Mouse (Mus musculus): ENCODE measurements around the gene Hspa1a. TPM values are rescaled to one million over a fixed set of nuclear protein-coding genes. Genes with fewer than 3 reads are reported as not detected.
"Not testable (repeated sequence)": the region's sequence is repeated elsewhere in the genome, so short reads cannot be mapped to it uniquely, and the experiment has no call there.

Hspa1a gene
- total RNA-seq, 2 experiments from 2014 or later = 3.1 to 5.2 TPM

GRCm38 (mm10) chr17:34951636-34952377 is 20.1 kb downstream of the Hspa1a start:
- no peak for DNase-seq

GRCm38 (mm10) chr17:34950514-34951455 is 21.2 kb downstream of the Hspa1a start:
- no peak for DNase-seq
- intact Hi-C loops (cut with DNase I) = no loop called here

More at GRCm38 (mm10) chr17:34951636-34952377, 20.1 kb downstream of the Hspa1a start:
- intact Hi-C loops (cut with DNase I) = no loop called here

GRCm38 (mm10) chr17:34949553-34949969 is 22.4 kb downstream of the Hspa1a start:
- no peak for DNase-seq
- intact Hi-C loops (cut with DNase I) = no loop called here

- DNase-seq; intact Hi-C loops (cut with DNase I): not testable (repeated sequence)
Observed at GRCm38 (mm10) chr17:34948721-34949552, 23.0 kb downstream of the Hspa1a start.

GRCm38 (mm10) chr17:34947606-34948005 is 24.4 kb downstream of the Hspa1a start:
- no peak for DNase-seq
- intact Hi-C loops (cut with DNase I) = no loop called here

- DNase-seq = no peak
- intact Hi-C loops (cut with DNase I) = no loop called here
Observed at GRCm38 (mm10) chr17:34946486-34947140, 25.3 kb downstream of the Hspa1a start.

- intact Hi-C loops (cut with DNase I) = no loop called here
Observed at GRCm38 (mm10) chr17:34944362-34944761, 27.6 kb downstream of the Hspa1a start.

GRCm38 (mm10) chr17:34943128-34943815 is 28.7 kb downstream of the Hspa1a start:
- no peak for DNase-seq
- intact Hi-C loops (cut with DNase I) = no loop called here

More at GRCm38 (mm10) chr17:34944362-34944761, 27.6 kb downstream of the Hspa1a start:
- no peak for DNase-seq

GRCm38 (mm10) chr17:34941344-34942041 is 30.5 kb downstream of the Hspa1a start:
- intact Hi-C loops (cut with DNase I) = no loop called here
- DNase-seq = no peak

GRCm38 (mm10) chr17:34937960-34938505 is 33.9 kb downstream of the Hspa1a start:
- DNase-seq = no peak
- intact Hi-C loops (cut with DNase I) = no loop called here

- no peak for DNase-seq
- intact Hi-C loops (cut with DNase I) = no loop called here
Observed at GRCm38 (mm10) chr17:34934830-34935229, 37.1 kb downstream of the Hspa1a start.

GRCm38 (mm10) chr17:34934031-34934430 is 37.9 kb downstream of the Hspa1a start:
- intact Hi-C loops (cut with DNase I) = no loop called here
- DNase-seq = no peak

GRCm38 (mm10) chr17:34932287-34932686 is 39.7 kb downstream of the Hspa1a start:
- no peak for DNase-seq
- intact Hi-C loops (cut with DNase I) = loop anchor here (2.0 kb wide), 1 partner anchor 71 kb away; no protein-coding TSS in a partner anchor

GRCm38 (mm10) chr17:34931735-34932098 is 40.2 kb downstream of the Hspa1a start:
- intact Hi-C loops (cut with DNase I) = loop anchor here (2.0 kb wide), 1 partner anchor 71 kb away; no protein-coding TSS in a partner anchor

GRCm38 (mm10) chr17:34931061-34931734 is 40.8 kb downstream of the Hspa1a start, which contains the start of gene Neu1:
Gene Neu1 (plus strand): TSS chr17:34931253.
- intact Hi-C loops (cut with DNase I) = no loop called here
- peak; percentile 99 for DNase-seq

More at GRCm38 (mm10) chr17:34931735-34932098, 40.2 kb downstream of the Hspa1a start:
- no peak for DNase-seq

GRCm38 (mm10) chr17:34928841-34929240 is 43.1 kb downstream of the Hspa1a start:
- intact Hi-C loops (cut with DNase I) = no loop called here
- DNase-seq = no peak

- intact Hi-C loops (cut with DNase I) = no loop called here
Observed at GRCm38 (mm10) chr17:34927306-34928019, 44.5 kb downstream of the Hspa1a start.

More at GRCm38 (mm10) chr17:34927306-34928019, 44.5 kb downstream of the Hspa1a start:
- DNase-seq = no peak
